Mouse (Mus musculus): ENCODE results near the gene P2rx7.

The P2rx7 gene

GRCm38 (mm10) chr5:122693431-122694207 lies 49.9 kb downstream of the P2rx7 start:
- DNase-seq (ENCODE audit: low spot score): peak; percentile 60

- DNase-seq (ENCODE audit: low spot score): no peak
Observed at GRCm38 (mm10) chr5:122695516-122695915, 51.8 kb downstream of the P2rx7 start.

GRCm38 (mm10) chr5:122698041-122698700 lies 54.5 kb downstream of the P2rx7 start:
- no peak for DNase-seq (ENCODE audit: low spot score)

GRCm38 (mm10) chr5:122698701-122699060 lies 55.0 kb downstream of the P2rx7 start:
- no peak for DNase-seq (ENCODE audit: low spot score)

- DNase-seq (ENCODE audit: low spot score): no peak
Observed at GRCm38 (mm10) chr5:122700109-122700836, 56.6 kb downstream of the P2rx7 start.

GRCm38 (mm10) chr5:122700837-122701212 lies 57.1 kb downstream of the P2rx7 start:
- DNase-seq (ENCODE audit: low spot score): no peak

GRCm38 (mm10) chr5:122702156-122702555 lies 58.4 kb downstream of the P2rx7 start:
- no peak for DNase-seq (ENCODE audit: low spot score)

- DNase-seq (ENCODE audit: low spot score): no peak
Observed at GRCm38 (mm10) chr5:122703574-122703973, 59.9 kb downstream of the P2rx7 start.

- no peak for DNase-seq (ENCODE audit: low spot score)
Observed at GRCm38 (mm10) chr5:122704571-122704970, 60.9 kb downstream of the P2rx7 start.

- DNase-seq (ENCODE audit: low spot score): no peak
Observed at GRCm38 (mm10) chr5:122705174-122705573, 61.5 kb downstream of the P2rx7 start.

GRCm38 (mm10) chr5:122706917-122707275 lies 63.2 kb downstream of the P2rx7 start:
- DNase-seq (ENCODE audit: low spot score): no peak

- DNase-seq (ENCODE audit: low spot score): peak; percentile 89
Observed at GRCm38 (mm10) chr5:122707276-122708181, 63.8 kb downstream of the P2rx7 start, which contains the start of gene P2rx4. Gene P2rx4 (plus strand): TSS chr5:122707544.

GRCm38 (mm10) chr5:122708819-122709218 lies 65.1 kb downstream of the P2rx7 start:
- no peak for DNase-seq (ENCODE audit: low spot score)

GRCm38 (mm10) chr5:122715723-122716122 lies 72.0 kb downstream of the P2rx7 start:
- no peak for DNase-seq (ENCODE audit: low spot score)

GRCm38 (mm10) chr5:122716793-122717192 lies 73.1 kb downstream of the P2rx7 start:
- DNase-seq (ENCODE audit: low spot score): no peak

- no peak for DNase-seq (ENCODE audit: low spot score)
Observed at GRCm38 (mm10) chr5:122718400-122718799, 74.7 kb downstream of the P2rx7 start.

- no peak for DNase-seq (ENCODE audit: low spot score)
Observed at GRCm38 (mm10) chr5:122719168-122719567, 75.5 kb downstream of the P2rx7 start.

GRCm38 (mm10) chr5:122725453-122725852 lies 81.7 kb downstream of the P2rx7 start:
- no peak for DNase-seq (ENCODE audit: low spot score)

- DNase-seq (ENCODE audit: low spot score): peak; percentile 85
Observed at GRCm38 (mm10) chr5:122726068-122726467, 82.4 kb downstream of the P2rx7 start.

- no peak for DNase-seq (ENCODE audit: low spot score)
Observed at GRCm38 (mm10) chr5:122726595-122726994, 82.9 kb downstream of the P2rx7 start.

- no peak for DNase-seq (ENCODE audit: low spot score)
Observed at GRCm38 (mm10) chr5:122727096-122727495, 83.4 kb downstream of the P2rx7 start.

- DNase-seq (ENCODE audit: low spot score): no peak
Observed at GRCm38 (mm10) chr5:122730776-122731175, 87.1 kb downstream of the P2rx7 start.
